Mouse (Mus musculus) MEL (cell line): ENCODE results near the gene Anks1.

ENCODE experiments used
- EP300 ChIP-seq, 2 experiments: IDR thresholded peaks; 2 replicates each; pipeline ENCODE4 v1.6.1; 2011; ENCODE audit warnings: improper control_type of control experiment in 2 of 2, low read length in 2 of 2, low read depth in 1 of 2, mild to moderate bottlenecking in 1 of 2
- ETS1 ChIP-seq: IDR thresholded peaks from 2 replicates; pipeline ENCODE4 v1.6.1; 2012; ENCODE audit warnings: low read depth, mild to moderate bottlenecking, inconsistent platforms, low read length, improper control_type of control experiment, moderate library complexity
- HCFC1 ChIP-seq: IDR thresholded peaks from 2 replicates; pipeline ENCODE4 v1.6.1; 2012; ENCODE audit warnings: low read depth, mild to moderate bottlenecking, inconsistent platforms, low read length, improper control_type of control experiment, moderate library complexity
- MAZ ChIP-seq: IDR thresholded peaks from 2 replicates; pipeline ENCODE4 v1.6.1; 2012; ENCODE audit warnings: low read depth, mild to moderate bottlenecking, inconsistent platforms, low read length, improper control_type of control experiment
- NRF1 ChIP-seq: IDR thresholded peaks from 2 replicates; pipeline ENCODE4 v1.6.1; 2014; ENCODE audit warnings: low read depth, mild to moderate bottlenecking, inconsistent platforms, low read length, improper control_type of control experiment, moderate library complexity; ENCODE audit not compliant: poor library complexity, insufficient read depth, severe bottlenecking
- POLR2A ChIP-seq, 2 experiments: IDR thresholded peaks; 2 replicates each; pipeline ENCODE4 v1.6.1; 2011 to 2012; ENCODE audit warnings: low read length in 2 of 2, mild to moderate bottlenecking in 2 of 2, control low read depth in 1 of 2, improper control_type of control experiment in 1 of 2, low read depth in 1 of 2, moderate library complexity in 1 of 2; ENCODE audit not compliant: control insufficient read depth in 1 of 2, insufficient read depth in 1 of 2, poor library complexity in 1 of 2
- ZKSCAN1 ChIP-seq: IDR thresholded peaks from 2 replicates; pipeline ENCODE4 v1.6.1; 2012; ENCODE audit warnings: low read depth, mild to moderate bottlenecking, inconsistent platforms, low read length, improper control_type of control experiment, moderate library complexity
- ZNF384 ChIP-seq: IDR thresholded peaks from 2 replicates; pipeline ENCODE4 v1.6.1; 2012; ENCODE audit warnings: low read depth, mild to moderate bottlenecking, inconsistent platforms, low read length, improper control_type of control experiment

- TF ChIP-seq POLR2A (IDR thresholded peaks at IDR 0.05; ENCODE audit: control insufficient read depth in 1 of 2, insufficient read depth in 1 of 2, low read depth in 1 of 2, low read length in 2 of 2, poor library complexity in 1 of 2) (no peak), NRF1 (no peak), HCFC1 (no peak), ZNF384 (no peak), ZKSCAN1 (no peak), EP300 (IDR thresholded peaks at IDR 0.05; ENCODE audit: low read depth in 1 of 2, low read length in 2 of 2) (no peak), ETS1 (no peak), MAZ (no peak)
Observed at GRCm38 (mm10) chr17:28030446-28030845, 121.3 kb downstream of the Anks1 start.
